Mouse (Mus musculus) ES-E14 (cell line): ENCODE data around the gene Caprin1. TPM values are rescaled to one million over a fixed set of nuclear protein-coding genes. Genes with fewer than 3 reads are reported as not detected.

Experiments
- DNase-seq: peaks from one replicate; pipeline ENCODE4 v3.0.0-alpha.2; 2013; ENCODE audit warnings: low read depth, low spot score
- H3K27ac ChIP-seq: 2 replicates; pipeline ENCODE4 v1.5.1; 2012; ENCODE audit warnings: low read depth, mild to moderate bottlenecking, low read length, moderate library complexity, mixed read lengths; ENCODE audit not compliant: poor library complexity, insufficient read depth, severe bottlenecking
- H3K36me3 ChIP-seq: 2 replicates; pipeline ENCODE4 v1.6.1; 2012; ENCODE audit warnings: mild to moderate bottlenecking, low read length, moderate library complexity, mixed read lengths; ENCODE audit not compliant: control insufficient read depth, poor library complexity, insufficient read depth, severe bottlenecking
- H3K4me1 ChIP-seq, 2 experiments: fragments of 150-350 bp in 1 of 2; sonication (generic) in 1 of 2; 2 replicates each; pipeline ENCODE4 v1.6.1; 2012; ENCODE audit warnings: low read length in 2 of 2, mild to moderate bottlenecking in 1 of 2, mixed read lengths in 1 of 2; ENCODE audit not compliant: control insufficient read depth in 2 of 2, insufficient read depth in 2 of 2, poor library complexity in 1 of 2
- H3K4me3 ChIP-seq, 2 experiments: fragments of 150-350 bp in 1 of 2; sonication (generic) in 1 of 2; 2 replicates each; pipeline ENCODE4 v1.5.1; 2012; ENCODE audit warnings: low read length in 2 of 2, low read depth in 1 of 2, mild to moderate bottlenecking in 1 of 2, mixed read lengths in 1 of 2; ENCODE audit not compliant: insufficient read depth in 1 of 2, poor library complexity in 1 of 2, severe bottlenecking in 1 of 2
- H3K9ac ChIP-seq: 2 replicates; pipeline ENCODE4 v1.6.1; 2012; ENCODE audit warnings: low read depth, mild to moderate bottlenecking, low read length, mixed read lengths; ENCODE audit not compliant: poor library complexity, insufficient read depth, severe bottlenecking
- H3K9me3 ChIP-seq: fragments of 150-350 bp; sonication (generic); 2 replicates; pipeline ENCODE4 v1.6.1; 2012; ENCODE audit warnings: low read depth, mild to moderate bottlenecking, low read length; ENCODE audit not compliant: control insufficient read depth, insufficient read depth
- CHD2 ChIP-seq: IDR thresholded peaks from 2 replicates; pipeline ENCODE4 v1.6.1; 2014; ENCODE audit warnings: mild to moderate bottlenecking, low read depth, low read length, inconsistent platforms
- HCFC1 ChIP-seq: IDR thresholded peaks from 2 replicates; pipeline ENCODE4 v1.6.1; 2012; ENCODE audit warnings: low read length, inconsistent platforms, borderline replicate concordance; ENCODE audit not compliant: insufficient read depth
- MAFK ChIP-seq: IDR thresholded peaks from 2 replicates; pipeline ENCODE4 v1.6.1; 2014; ENCODE audit warnings: mild to moderate bottlenecking, low read depth, low read length, inconsistent platforms; ENCODE audit not compliant: insufficient read depth
- ZC3H11A ChIP-seq: IDR thresholded peaks from 2 replicates; pipeline ENCODE4 v1.6.1; 2012; ENCODE audit warnings: low read depth, mild to moderate bottlenecking, inconsistent platforms, low read length, borderline replicate concordance
- ZNF384 ChIP-seq: IDR thresholded peaks from 2 replicates; pipeline ENCODE4 v1.6.1; 2012; ENCODE audit warnings: low read depth, low read length, inconsistent platforms
- in situ Hi-C, 2 experiments: fragments of 600-800 bp; cut with MboI; formaldehyde crosslinking; loops; one replicate each; pipeline ENCODE4 v1.15.1; 2025; ENCODE audit warnings: low sequenced_read_pairs in 2 of 2, inconsistent platforms in 1 of 2; ENCODE audit not compliant: unreplicated experiment in 2 of 2
- total RNA-seq: library from RNA; depleted of rRNA; stranded (reverse); fragments of 300-350 nt; gene quantifications from 2 replicates; pipeline ENCODE4 v1.2.3, GENCODE M21; 2012

Gene Caprin1
- total RNA-seq, 1 experiment, result 416 TPM

- Histone ChIP-seq H3K9me3 (no peaks in the 10 kb centered on the region), H3K9ac (no peak overlapping the region), H3K4me3 (no peak overlapping the region), H3K36me3 (peaks cover 56% of the 10 kb centered on the region), H3K4me1 (peaks cover 0 to 4% of the 10 kb centered on the region in 2 experiments; a peak in 1 of 4 replicates), H3K27ac (no peak overlapping the region)
- TF ChIP-seq ZC3H11A (no peak), MAFK (no peak), CHD2 (no peak), ZNF384 (no peak), HCFC1 (no peak)
- in situ Hi-C loops, result no loop called here
- DNase-seq, result no peak
Observed at GRCm38 (mm10) chr2:103746096-103746495, 51.4 kb downstream of the Caprin1 start.

- no peak for DNase-seq
- Histone ChIP-seq H3K36me3 (peaks cover 54% of the 10 kb centered on the region), H3K4me3 (no peak overlapping the region), H3K9ac (no peak overlapping the region), H3K9me3 (no peaks in the 10 kb centered on the region), H3K27ac (no peak overlapping the region), H3K4me1 (peaks cover 0 to 4% of the 10 kb centered on the region in 2 experiments; a peak in 1 of 4 replicates)
- TF ChIP-seq HCFC1 (no peak), MAFK (no peak)
- in situ Hi-C loops, result no loop called here
Observed at GRCm38 (mm10) chr2:103745481-103745880, 52.0 kb downstream of the Caprin1 start.

- in situ Hi-C loops, result no loop called here
- Histone ChIP-seq H3K4me3 (no peak overlapping the region), H3K27ac (no peak overlapping the region), H3K36me3 (peaks cover 55% of the 10 kb centered on the region), H3K9me3 (no peaks in the 10 kb centered on the region), H3K4me1 (peaks cover 0 to 4% of the 10 kb centered on the region in 2 experiments; a peak in 1 of 4 replicates), H3K9ac (no peak overlapping the region)
- TF ChIP-seq ZNF384 (no peak), MAFK (no peak), ZC3H11A (no peak), HCFC1 (no peak), CHD2 (no peak)
- peak; percentile 74 for DNase-seq
Observed at GRCm38 (mm10) chr2:103743988-103744387, 53.5 kb downstream of the Caprin1 start.

GRCm38 (mm10) chr2:103743536-103743935 is 53.9 kb downstream of the Caprin1 start:
- H3K9ac ChIP-seq, result no peak overlapping the region
- no peaks in the 10 kb centered on the region for H3K9me3 ChIP-seq

GRCm38 (mm10) chr2:103742821-103743220 is 54.6 kb downstream of the Caprin1 start:
- H3K9ac ChIP-seq, result no peak overlapping the region
- DNase-seq, result no peak
- peaks cover 53% of the 10 kb centered on the region for H3K36me3 ChIP-seq
- peaks cover 0 to 1% of the 10 kb centered on the region in 2 experiments; a peak in 1 of 4 replicates for H3K4me1 ChIP-seq
- TF ChIP-seq MAFK (no peak), ZC3H11A (no peak), HCFC1 (no peak), CHD2 (no peak), ZNF384 (no peak)
- H3K9me3 ChIP-seq, result no peaks in the 10 kb centered on the region
- in situ Hi-C loops, result no loop called here
- no peak overlapping the region for H3K4me3 ChIP-seq
- no peak overlapping the region for H3K27ac ChIP-seq

More at GRCm38 (mm10) chr2:103743536-103743935, 53.9 kb downstream of the Caprin1 start:
- peaks cover 57% of the 10 kb centered on the region for H3K36me3 ChIP-seq
- H3K4me1 ChIP-seq, result peaks cover 0 to 4% of the 10 kb centered on the region in 2 experiments; a peak in 1 of 4 replicates
- in situ Hi-C loops, result no loop called here
- no peak for TF ChIP-seq ZC3H11A
- TF ChIP-seq CHD2, result no peak
- DNase-seq, result no peak
- H3K4me3 ChIP-seq, result no peak overlapping the region
- H3K27ac ChIP-seq, result no peak overlapping the region
